Mouse (Mus musculus): ENCODE data around the gene Fam25c.

DNA sequence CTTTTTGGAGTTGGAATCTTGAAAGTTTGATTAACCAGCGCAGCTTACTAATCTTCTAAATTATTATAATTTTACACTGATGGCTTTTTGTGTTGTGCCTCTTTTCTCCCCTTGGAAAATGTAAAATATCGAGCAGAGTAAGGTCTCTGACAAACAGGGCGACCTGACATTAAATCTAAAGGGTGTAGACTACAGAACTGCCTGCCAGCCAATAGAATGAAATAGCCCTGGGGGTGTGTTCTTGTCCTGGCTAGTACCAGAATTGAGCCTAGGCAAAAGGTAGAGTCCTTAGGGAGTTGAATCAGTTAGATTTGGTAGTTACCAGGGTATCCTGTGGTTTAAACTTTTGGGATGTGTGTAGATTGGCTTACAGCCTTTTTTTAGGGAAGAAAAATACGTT, 43.5 kb downstream of the Fam25c start:
- TF ChIP-seq CTCF (IDR thresholded peaks at IDR 0.05; ENCODE audit: low read depth) (no peak), EP300 (IDR thresholded peaks at IDR 0.05; ENCODE audit: low read depth) (no peak)

All from liver, postnatal 0 days (tissue).